Mouse (Mus musculus): Measurements from ENCODE around the gene Mfsd1.

The Mfsd1 gene

DNA sequence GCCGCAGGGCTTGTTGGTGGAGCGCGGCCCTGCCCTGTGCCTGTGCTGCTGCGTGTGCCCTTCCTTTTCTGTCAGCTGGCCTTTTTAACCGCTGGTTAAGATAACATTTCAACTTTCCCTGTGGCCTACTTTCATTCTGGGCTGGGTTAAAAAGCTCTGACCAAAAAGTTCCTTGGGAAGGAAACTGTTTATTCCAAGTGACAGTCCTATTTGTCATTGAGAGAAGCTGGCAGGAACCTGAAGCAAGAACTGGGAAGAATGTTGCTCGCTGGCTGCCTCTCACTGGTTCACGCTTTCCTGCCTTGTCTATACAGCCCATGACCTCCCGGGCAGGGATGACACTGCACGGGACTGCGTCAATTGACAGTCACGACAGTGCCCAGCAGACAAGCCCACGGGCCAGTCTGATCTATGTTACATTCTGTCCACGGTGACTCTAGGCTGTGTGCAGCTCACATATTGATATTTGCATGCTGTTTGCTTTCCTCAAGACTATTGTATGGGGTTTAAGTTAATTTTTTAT lies 19.1 kb downstream of the Mfsd1 start:
- intact Hi-C loops (cut with DNase I) = no loop called here

DNA sequence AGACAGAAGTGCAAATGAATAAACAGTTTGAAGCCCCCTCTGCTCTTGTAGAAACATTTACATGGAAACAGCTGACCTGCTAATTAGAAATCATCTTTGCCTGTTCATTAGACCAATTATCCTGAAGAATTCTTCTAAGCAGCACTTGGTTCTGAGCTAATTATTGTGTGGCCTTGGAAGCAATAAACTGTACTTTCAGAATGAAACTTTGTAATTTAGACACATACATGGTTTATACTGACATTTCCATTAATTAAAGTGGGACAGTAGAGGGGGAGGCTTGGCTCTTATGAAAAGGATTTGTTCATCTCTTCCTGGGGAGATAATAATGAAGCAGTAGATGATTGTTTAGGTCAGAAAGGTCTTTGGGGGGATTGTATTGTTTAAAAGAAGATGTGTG lies 35.7 kb downstream of the Mfsd1 start:
- intact Hi-C loops (cut with DNase I) = no loop called here

DNA sequence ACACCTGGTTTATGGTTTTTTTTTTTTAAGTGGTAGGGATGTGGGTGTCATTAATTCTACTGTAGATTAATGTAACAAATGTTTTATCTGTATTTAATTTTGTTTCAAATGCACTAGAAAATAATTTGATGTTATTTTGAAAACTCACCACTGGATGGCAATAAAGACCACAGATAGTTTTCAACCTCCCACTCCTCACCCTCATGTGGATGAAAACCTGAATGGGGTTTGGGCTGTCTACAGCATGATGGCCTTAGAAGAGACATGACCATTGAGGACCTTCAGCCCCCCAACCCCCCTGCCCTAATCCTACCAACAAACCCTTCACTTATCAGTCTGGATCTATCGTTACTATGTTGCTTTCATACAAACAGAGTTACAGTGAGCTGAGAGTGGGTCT lies 42.1 kb downstream of the Mfsd1 start:
- intact Hi-C loops (cut with DNase I) = loop anchor here (5.0 kb wide), 1 partner anchor 423 kb away; no protein-coding TSS in a partner anchor

DNA sequence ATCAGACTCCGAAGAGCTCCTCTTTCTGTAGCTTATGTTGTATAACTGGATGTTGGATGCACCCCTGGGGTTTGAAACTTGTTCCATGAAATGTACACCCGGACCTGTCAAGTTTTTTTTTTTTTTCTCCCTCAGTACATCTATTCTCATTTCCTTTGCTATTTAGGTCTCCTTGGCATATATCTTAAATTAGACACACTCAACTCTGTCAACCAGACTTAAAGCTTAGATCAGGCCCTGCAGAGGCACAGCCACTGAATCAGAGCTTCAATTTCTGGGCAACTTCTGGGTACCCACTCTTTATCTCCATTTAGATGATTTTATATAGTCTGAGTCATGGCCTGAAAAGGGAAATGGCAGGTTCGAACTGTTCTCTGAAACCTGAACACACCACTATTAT lies 60.6 kb downstream of the Mfsd1 start:
- intact Hi-C loops (cut with DNase I) = no loop called here

DNA sequence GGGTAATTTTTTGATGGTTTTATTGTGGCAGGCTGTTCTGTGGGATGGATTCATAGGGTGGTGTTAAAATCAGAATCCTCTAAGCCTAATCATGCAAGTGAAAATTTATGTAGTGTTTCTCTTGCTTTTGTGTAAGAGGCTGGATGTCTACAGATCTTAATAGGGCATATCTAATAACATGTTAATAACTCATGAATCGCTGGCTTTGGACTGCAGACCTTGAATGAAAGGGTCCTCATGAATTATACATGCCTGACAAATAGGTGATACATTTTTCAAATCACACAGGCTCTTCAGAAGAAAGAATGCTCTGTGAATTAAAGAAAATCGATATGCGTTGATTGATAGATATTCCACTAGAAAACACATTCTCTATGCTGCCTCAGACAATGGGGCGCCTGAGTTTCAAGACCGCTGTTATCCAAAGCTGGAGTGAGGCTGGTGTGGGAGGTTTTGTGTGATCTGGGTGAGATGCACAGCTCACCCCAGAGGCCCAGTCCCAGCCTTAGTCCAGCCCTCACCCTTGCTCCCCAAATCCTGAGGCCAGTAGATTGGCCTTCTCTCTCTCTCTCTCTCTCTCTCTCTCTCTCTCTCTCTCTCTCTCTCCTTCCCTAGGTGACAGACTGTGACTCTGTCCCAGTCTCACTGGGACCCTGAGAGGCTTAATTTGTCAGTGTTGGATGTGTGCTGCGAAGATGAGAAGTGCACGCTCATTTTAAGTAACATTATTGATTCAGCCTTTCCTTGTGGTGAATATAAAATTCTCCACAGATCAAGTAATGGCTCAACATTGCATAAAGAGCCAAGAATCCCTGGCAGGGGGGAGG lies 63.3 kb downstream of the Mfsd1 start:
- intact Hi-C loops (cut with DNase I) = no loop called here

Data from adrenal gland (tissue).